Comparison of ENCODE assay signal across 26 mouse cellular contexts in genomic region chr16:10939932-10940331, GRCm38 (mm10).
"Had no signal": no experiment of that assay in that cellular context is flagged by ENCODE, and none has a peak within 500 bp of the region (broad histone marks: within the 10 kb centered on the region; RNA-seq: fewer than 3 reads in every experiment).

No protein-coding gene starts in this region.

- H3K9ac ChIP-seq: forebrain, postnatal 0 days; heart, embryonic 13.5 days; heart, embryonic 15.5 days; hindbrain, embryonic 13.5 days; hindbrain, embryonic 15.5 days; kidney, embryonic 15.5 days; limb, embryonic 13.5 days; limb, embryonic 15.5 days had no signal

- H3K36me3 ChIP-seq: heart, embryonic 13.5 days; heart, embryonic 15.5 days; hindbrain, embryonic 13.5 days; hindbrain, embryonic 15.5 days; kidney, embryonic 15.5 days; limb, embryonic 13.5 days; limb, embryonic 15.5 days had no signal

- H3K4me1 ChIP-seq: hindbrain, embryonic 13.5 days; hindbrain, embryonic 15.5 days; limb, embryonic 13.5 days; limb, embryonic 15.5 days had no signal

- H3K4me2 ChIP-seq: heart, embryonic 11.5 days; heart, embryonic 13.5 days; heart, embryonic 15.5 days; hindbrain, embryonic 13.5 days; hindbrain, embryonic 15.5 days; kidney, embryonic 15.5 days; limb, embryonic 13.5 days; limb, embryonic 15.5 days had no signal

- H3K4me3 ChIP-seq: heart, adult 2 months; heart, embryonic 13.5 days; heart, embryonic 15.5 days; hindbrain, embryonic 13.5 days; hindbrain, embryonic 15.5 days; kidney, embryonic 15.5 days; limb, embryonic 13.5 days; limb, embryonic 15.5 days had no signal

- H3K27me3 ChIP-seq: heart, embryonic 13.5 days; heart, embryonic 15.5 days; hindbrain, embryonic 13.5 days; hindbrain, embryonic 15.5 days; kidney, embryonic 15.5 days; limb, embryonic 13.5 days; limb, embryonic 15.5 days had no signal

- H3K27ac ChIP-seq: heart, adult 2 months; heart, embryonic 13.5 days; heart, embryonic 15.5 days; hindbrain, embryonic 13.5 days; hindbrain, embryonic 15.5 days; hindbrain, postnatal 0 days; kidney, embryonic 15.5 days; kidney, postnatal 0 days; limb, embryonic 13.5 days; limb, embryonic 15.5 days had no signal

- ATAC-seq: forebrain, postnatal 0 days; hindbrain, postnatal 0 days; intestine, embryonic 16.5 days had no signal

- H3K9me3 ChIP-seq: heart, embryonic 13.5 days; heart, embryonic 15.5 days; hindbrain, embryonic 13.5 days; hindbrain, embryonic 15.5 days; kidney, embryonic 15.5 days; limb, embryonic 13.5 days; limb, embryonic 15.5 days had no signal

- DNase-seq: forebrain, postnatal 0 days; gastrocnemius, postnatal 14 days; gastrocnemius, postnatal 36 days; heart, adult 11 months; heart, adult 2 months; heart, postnatal 14 days; heart, postnatal 36 days; kidney, adult 11 months; kidney, adult 2 months; kidney, adult 9 months; kidney, postnatal 14 days; kidney, postnatal 36 days; layer of hippocampus, adult 9-11 months; layer of hippocampus, postnatal 36 days; left cerebral cortex, postnatal 4 days had no signal
